Mouse (Mus musculus): ENCODE results near the gene Pigh. TPM values are rescaled to one million over a fixed set of nuclear protein-coding genes. Genes with fewer than 3 reads are reported as not detected.
A peak's percentile ranks its signal among the peaks of the same experiment; 100 is the strongest.

The Pigh gene
- total and polyA plus RNA-seq, 2 experiments from 2014 or later = 12.8 to 41.9 TPM

DNA sequence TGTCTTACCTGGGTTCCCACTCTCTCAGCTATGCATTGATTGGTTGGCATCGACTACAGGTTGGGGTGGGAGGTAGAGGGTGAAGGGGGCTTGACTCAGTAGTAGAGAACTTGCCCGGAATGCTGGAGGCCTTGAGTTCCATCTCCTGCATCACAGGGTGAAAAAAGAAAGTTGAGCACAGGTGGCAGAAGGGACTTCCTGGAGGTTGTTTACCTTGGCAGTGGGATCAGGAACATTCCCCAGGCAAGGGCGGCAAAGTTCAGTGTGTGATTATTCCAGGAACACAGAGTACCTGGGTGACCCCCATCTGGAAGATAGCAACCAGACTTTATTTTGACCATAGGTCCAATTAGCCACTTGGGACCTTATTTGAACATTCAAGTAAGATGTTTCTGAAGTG is 14.3 kb upstream of the Pigh start:
- Histone ChIP-seq H3K27ac (no peak overlapping the region), H3K4me3 (ENCODE audit: low read length) (no peak overlapping the region), H3K9ac (replicated peaks; ENCODE audit: low read length) (no peak overlapping the region), H3K36me3 (ENCODE audit: insufficient read depth, low read length) (no peaks in the 10 kb centered on the region), H3K4me1 (ENCODE audit: insufficient read depth, low read length) (no peaks in the 10 kb centered on the region), H3K27me3 (ENCODE audit: insufficient read depth, low read length) (no peaks in the 10 kb centered on the region), H3K9me3 (ENCODE audit: low read length) (no peaks in the 10 kb centered on the region), H3K4me2 (ENCODE audit: low read depth, low read length) (no peak overlapping the region)
- whole genome bisulfite sequencing = 76% methylated on average over 3 of the region's 3 CpGs
- no peak for TF ChIP-seq CTCF (IDR thresholded peaks at IDR 0.05; ENCODE audit: low read depth)
- ATAC-seq (no peak), DNase-seq (ENCODE audit: low spot score) (no peak)

DNA sequence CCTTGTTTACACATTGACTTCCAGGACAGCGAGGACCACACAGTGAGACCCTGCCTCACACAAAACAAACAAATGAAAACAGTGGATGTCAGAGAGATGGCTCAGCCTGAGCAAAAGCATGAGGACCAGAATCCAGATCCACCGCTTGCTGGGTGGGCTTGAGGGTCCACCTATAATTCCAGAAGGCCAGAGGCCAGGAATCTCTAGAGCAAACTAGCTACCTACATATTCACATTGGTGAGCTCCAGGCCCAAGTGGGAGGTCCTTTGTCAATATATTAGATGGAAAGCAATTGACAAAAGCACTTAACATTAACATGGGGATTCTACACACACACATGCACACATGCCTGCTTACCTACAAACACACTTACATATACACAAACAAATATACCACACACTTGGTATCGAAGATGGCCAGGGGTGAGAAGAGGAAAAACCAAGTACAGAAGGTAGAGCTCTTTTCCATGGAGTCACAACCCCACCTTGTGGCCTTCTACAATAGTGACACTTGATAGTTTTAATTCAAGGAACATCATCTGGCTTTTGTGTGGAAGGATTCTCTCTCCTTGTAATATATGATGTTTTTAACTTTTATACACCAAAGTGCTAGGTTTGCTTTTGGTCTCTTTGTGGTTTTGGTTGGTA is 7.8 kb upstream of the Pigh start:
- H3K9me3 ChIP-seq (ENCODE audit: low read length) = no peaks in the 10 kb centered on the region
- peak; percentile 87 for TF ChIP-seq CTCF (IDR thresholded peaks at IDR 0.05; ENCODE audit: low read depth)
- 56% methylated on average over 3 of the region's 3 CpGs for WGBS
- H3K4me3 ChIP-seq (ENCODE audit: low read length) = no peak overlapping the region
- H3K27ac ChIP-seq = no peak overlapping the region
- H3K9ac ChIP-seq (replicated peaks; ENCODE audit: low read length) = no peak overlapping the region
- DNase-seq (ENCODE audit: low spot score) = peak; percentile 80
- no peaks in the 10 kb centered on the region for H3K36me3 ChIP-seq (ENCODE audit: insufficient read depth, low read length)
- no peaks in the 10 kb centered on the region for H3K4me1 ChIP-seq (ENCODE audit: insufficient read depth, low read length)
- no peaks in the 10 kb centered on the region for H3K27me3 ChIP-seq (ENCODE audit: insufficient read depth, low read length)
- ATAC-seq = no peak
- no peak overlapping the region for H3K4me2 ChIP-seq (ENCODE audit: low read depth, low read length)

DNA sequence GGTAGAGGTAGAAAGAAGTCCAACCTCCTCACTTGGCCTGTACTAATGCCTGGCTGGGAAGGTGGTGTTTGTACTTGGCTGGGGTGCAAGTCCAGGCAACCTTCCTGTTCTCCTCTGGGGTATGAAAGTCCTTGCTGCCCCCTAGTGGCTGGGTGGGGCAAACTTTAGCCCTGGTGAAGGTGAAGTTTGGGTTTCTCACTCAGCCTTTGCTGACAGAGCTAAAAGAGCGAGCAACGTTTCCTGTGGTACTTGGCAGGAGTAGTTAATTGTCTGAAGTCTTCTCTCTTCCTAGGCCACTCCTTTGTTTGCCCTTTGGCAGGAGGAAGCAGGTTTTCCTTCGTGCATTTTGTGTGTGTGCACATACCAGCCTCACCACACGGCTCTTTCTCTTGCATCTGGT is 3.1 kb upstream of the Pigh start:
- DNase-seq (ENCODE audit: low spot score) (no peak), ATAC-seq (no peak)
- H3K4me3 ChIP-seq (ENCODE audit: low read length) = no peak overlapping the region
- no peaks in the 10 kb centered on the region for H3K4me1 ChIP-seq (ENCODE audit: insufficient read depth, low read length)
- no peaks in the 10 kb centered on the region for H3K27me3 ChIP-seq (ENCODE audit: insufficient read depth, low read length)
- H3K4me2 ChIP-seq (ENCODE audit: low read depth, low read length) = no peak overlapping the region
- no peaks in the 10 kb centered on the region for H3K36me3 ChIP-seq (ENCODE audit: insufficient read depth, low read length)
- peak; percentile 56 for TF ChIP-seq CTCF (IDR thresholded peaks at IDR 0.05; ENCODE audit: low read depth)
- 47% methylated on average over 4 of the region's 4 CpGs for WGBS
- H3K9me3 ChIP-seq (ENCODE audit: low read length) = no peaks in the 10 kb centered on the region
- no peak overlapping the region for H3K9ac ChIP-seq (replicated peaks; ENCODE audit: low read length)
- no peak overlapping the region for H3K27ac ChIP-seq

DNA sequence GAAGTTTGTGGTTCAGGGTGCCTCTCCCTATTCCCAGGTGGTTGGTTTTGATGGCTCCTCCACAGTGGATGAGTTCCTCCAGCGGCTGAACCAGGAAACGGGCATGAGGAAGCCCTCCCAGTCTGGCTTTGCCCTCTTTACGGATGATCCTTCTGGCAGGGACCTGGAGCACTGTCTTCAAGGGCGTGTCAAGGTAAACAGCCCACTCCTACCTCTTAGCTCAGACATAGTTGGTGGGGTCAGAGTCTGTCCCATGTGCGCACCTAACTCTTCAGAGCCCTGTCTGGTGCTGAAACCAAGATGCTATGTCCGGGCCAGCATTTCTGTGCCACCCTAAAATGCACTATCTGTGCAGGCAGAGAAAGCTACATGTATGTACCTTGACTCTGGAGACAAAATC is 16.1 kb downstream of the Pigh start:
- no peak for TF ChIP-seq CTCF (IDR thresholded peaks at IDR 0.05; ENCODE audit: low read depth)
- Histone ChIP-seq H3K27me3 (ENCODE audit: insufficient read depth, low read length) (no peaks in the 10 kb centered on the region), H3K9ac (replicated peaks; ENCODE audit: low read length) (no peak overlapping the region), H3K27ac (no peak overlapping the region), H3K4me3 (ENCODE audit: low read length) (no peak overlapping the region), H3K9me3 (ENCODE audit: low read length) (no peaks in the 10 kb centered on the region), H3K4me1 (ENCODE audit: insufficient read depth, low read length) (no peaks in the 10 kb centered on the region), H3K4me2 (ENCODE audit: low read depth, low read length) (no peak overlapping the region), H3K36me3 (ENCODE audit: insufficient read depth, low read length) (peaks cover 46% of the 10 kb centered on the region)
- ATAC-seq (no peak), DNase-seq (ENCODE audit: low spot score) (no peak)
- 91% methylated on average over 6 of the region's 6 CpGs for WGBS

DNA sequence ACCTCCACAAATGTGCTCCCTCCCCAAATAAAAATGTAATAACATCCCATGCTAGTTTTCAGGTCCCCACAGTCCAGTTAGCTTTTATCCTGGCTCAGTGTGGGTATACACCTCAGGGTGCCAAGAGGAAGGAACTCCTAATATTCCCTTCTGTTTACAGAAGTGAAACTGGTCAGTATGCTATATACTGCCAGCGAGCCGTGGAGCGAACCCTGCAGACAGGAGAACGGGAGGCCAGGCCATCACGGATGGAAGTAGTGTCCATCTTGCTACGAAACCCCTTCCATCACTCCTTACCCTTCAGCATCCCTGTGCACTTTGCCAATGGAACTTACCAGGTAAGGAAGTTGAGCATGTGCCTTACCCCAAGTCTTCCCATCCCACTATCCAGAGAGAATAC is 16.9 kb downstream of the Pigh start:
- H3K4me2 ChIP-seq (ENCODE audit: low read depth, low read length) = no peak overlapping the region
- no peaks in the 10 kb centered on the region for H3K9me3 ChIP-seq (ENCODE audit: low read length)
- no peak overlapping the region for H3K4me3 ChIP-seq (ENCODE audit: low read length)
- DNase-seq (ENCODE audit: low spot score) = no peak
- H3K9ac ChIP-seq (replicated peaks; ENCODE audit: low read length) = no peak overlapping the region
- no peaks in the 10 kb centered on the region for H3K27me3 ChIP-seq (ENCODE audit: insufficient read depth, low read length)
- ATAC-seq = no peak
- TF ChIP-seq CTCF (IDR thresholded peaks at IDR 0.05; ENCODE audit: low read depth) = no peak
- H3K27ac ChIP-seq = no peak overlapping the region
- 87% methylated on average over 6 of the region's 6 CpGs for WGBS
- no peaks in the 10 kb centered on the region for H3K4me1 ChIP-seq (ENCODE audit: insufficient read depth, low read length)
- peaks cover 45% of the 10 kb centered on the region for H3K36me3 ChIP-seq (ENCODE audit: insufficient read depth, low read length)

DNA sequence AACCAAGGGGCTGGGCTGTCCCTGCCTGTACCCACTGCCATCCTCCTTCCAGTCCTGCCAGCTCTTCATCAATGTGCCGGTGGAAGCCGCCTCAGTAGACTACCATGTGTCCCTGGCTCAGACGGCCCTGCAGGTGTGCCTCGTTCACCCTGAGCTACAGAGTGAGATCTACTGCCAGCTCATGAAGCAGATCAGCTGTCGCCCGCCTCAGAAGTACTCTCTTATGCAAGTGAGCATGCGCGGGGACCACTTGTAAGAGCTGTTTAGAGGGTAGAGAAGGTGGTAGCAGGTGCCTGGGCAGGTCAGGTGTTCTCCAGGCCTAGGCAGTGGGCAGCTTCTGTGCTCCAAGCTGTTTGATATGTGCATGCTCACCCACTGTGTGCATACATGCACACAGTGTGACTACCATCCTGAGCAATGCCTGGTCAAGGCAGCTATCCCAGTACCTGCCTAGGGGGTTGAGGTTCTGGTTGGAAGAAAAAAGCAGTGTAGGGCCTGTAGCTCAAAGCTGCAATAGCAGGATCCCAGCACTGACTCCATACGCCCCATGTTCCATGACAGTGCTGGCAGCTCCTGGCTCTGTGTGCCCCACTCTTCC is 18.6 kb downstream of the Pigh start:
- Histone ChIP-seq H3K27me3 (ENCODE audit: insufficient read depth, low read length) (no peaks in the 10 kb centered on the region), H3K36me3 (ENCODE audit: insufficient read depth, low read length) (peaks cover 31% of the 10 kb centered on the region), H3K4me3 (ENCODE audit: low read length) (no peak overlapping the region), H3K4me2 (ENCODE audit: low read depth, low read length) (no peak overlapping the region), H3K9me3 (ENCODE audit: low read length) (no peaks in the 10 kb centered on the region), H3K4me1 (ENCODE audit: insufficient read depth, low read length) (no peaks in the 10 kb centered on the region), H3K27ac (no peak overlapping the region), H3K9ac (replicated peaks; ENCODE audit: low read length) (no peak overlapping the region)
- no peak for DNase-seq (ENCODE audit: low spot score)
- ATAC-seq = no peak
- WGBS = 83% methylated on average over 9 of the region's 9 CpGs
- TF ChIP-seq CTCF (IDR thresholded peaks at IDR 0.05; ENCODE audit: low read depth) = no peak

DNA sequence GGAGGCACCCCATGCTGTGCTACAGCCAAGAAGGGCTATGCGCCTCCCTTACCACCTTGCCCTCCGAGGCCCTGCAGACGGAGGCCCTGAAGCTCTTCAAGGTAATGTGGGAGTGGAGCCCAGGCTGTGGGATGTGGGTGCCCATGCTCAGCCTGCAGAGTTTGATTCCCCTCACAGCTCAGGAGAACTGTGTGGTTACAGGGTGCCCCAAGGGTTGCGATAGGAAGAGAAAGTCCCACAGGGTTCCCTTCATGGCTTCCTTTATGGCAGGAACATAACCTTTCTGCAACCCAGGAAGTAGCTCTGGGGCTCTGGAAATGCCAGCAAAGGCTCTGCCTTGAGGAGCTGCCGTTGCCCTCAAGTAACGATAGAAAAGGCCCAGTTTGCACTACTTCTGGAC is 19.5 kb downstream of the Pigh start:
- H3K4me3 ChIP-seq (ENCODE audit: low read length) = no peak overlapping the region
- H3K4me2 ChIP-seq (ENCODE audit: low read depth, low read length) = no peak overlapping the region
- 88% methylated on average over 6 of the region's 6 CpGs for WGBS
- H3K4me1 ChIP-seq (ENCODE audit: insufficient read depth, low read length) = no peaks in the 10 kb centered on the region
- ATAC-seq (no peak), DNase-seq (ENCODE audit: low spot score) (no peak)
- no peak for TF ChIP-seq CTCF (IDR thresholded peaks at IDR 0.05; ENCODE audit: low read depth)
- no peak overlapping the region for H3K9ac ChIP-seq (replicated peaks; ENCODE audit: low read length)
- no peaks in the 10 kb centered on the region for H3K27me3 ChIP-seq (ENCODE audit: insufficient read depth, low read length)
- no peak overlapping the region for H3K27ac ChIP-seq
- H3K36me3 ChIP-seq (ENCODE audit: insufficient read depth, low read length) = peaks cover 36% of the 10 kb centered on the region
- no peaks in the 10 kb centered on the region for H3K9me3 ChIP-seq (ENCODE audit: low read length)

All from hindbrain, postnatal 0 days (tissue).